Mouse (Mus musculus) thymus, adult 2 months (tissue): ENCODE data around the gene Alg12.

Source experiments
- CTCF ChIP-seq: fragments of 200-500 bp; IDR thresholded peaks from 2 replicates; pipeline ENCODE4 v1.5.1; 2012; ENCODE audit warnings: mild to moderate bottlenecking, control low read depth, low read length, moderate library complexity, borderline replicate concordance; ENCODE audit not compliant: control insufficient read depth, poor library complexity, insufficient read depth; ENCODE audit errors: extremely low read depth
- POLR2A ChIP-seq: fragments of 200-500 bp; IDR thresholded peaks from 2 replicates; pipeline ENCODE4 v1.6.1; 2012; ENCODE audit warnings: mild to moderate bottlenecking, low read length, control low read depth, moderate library complexity; ENCODE audit not compliant: control insufficient read depth, poor library complexity, insufficient read depth; ENCODE audit errors: extremely low read depth

GRCm38 (mm10) chr15:88828800-88829705 lies 9.9 kb upstream of the Alg12 start:
- TF ChIP-seq CTCF (peak; percentile 70; the same call in 1 of the 2 replicates), POLR2A (no peak)
